8 mouse cellular contexts compared by ENCODE assay signal in the genomic region with DNA sequence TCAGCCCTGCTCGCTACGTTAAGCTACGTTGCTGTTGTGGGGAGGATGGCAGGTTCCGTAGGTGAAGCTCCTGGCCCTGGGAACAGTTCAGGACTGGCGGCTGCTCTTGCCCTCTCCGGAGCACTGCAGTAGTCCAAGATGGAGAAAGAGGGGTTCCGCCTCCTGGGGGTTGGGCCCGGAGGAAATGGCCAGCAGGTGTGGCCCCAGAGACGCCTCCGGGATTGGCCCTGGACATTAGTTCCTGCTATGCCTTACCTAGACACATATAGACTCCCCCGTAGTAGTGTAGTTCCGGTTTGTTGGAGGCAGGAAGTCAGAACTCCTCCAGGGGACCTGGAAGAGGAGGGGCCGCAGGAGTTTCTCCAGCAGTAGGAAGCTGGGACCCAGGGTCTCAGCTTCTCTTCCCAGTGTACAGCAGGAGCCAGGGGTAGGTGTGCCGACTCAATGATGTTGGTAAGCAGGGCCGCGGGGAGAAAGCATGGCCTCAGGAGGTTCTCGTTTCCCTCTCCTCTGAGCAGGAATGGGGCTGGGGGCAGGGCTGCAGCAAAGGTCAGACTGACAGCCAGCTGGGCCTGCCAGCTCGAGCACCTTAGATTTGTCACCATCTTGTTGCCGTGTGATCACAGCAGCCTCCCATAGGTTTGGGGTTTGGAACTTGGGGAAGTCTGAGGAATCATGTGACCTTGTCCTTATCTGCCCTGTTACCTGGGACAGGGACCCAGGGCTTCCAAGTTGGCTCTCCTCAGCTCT. TPM values are rescaled to one million over a fixed set of nuclear protein-coding genes. Genes with fewer than 3 reads are reported as not detected.
A peak's percentile ranks its signal among the peaks of the same experiment; 100 is the strongest.
DNase-seq lines count a peak whose midpoint lies in the region; ATAC-seq and TF ChIP-seq lines count a peak whose summit lies in the region.

No protein-coding gene starts in this region.

- H3K4me2 ChIP-seq in heart, embryonic 14.5 days (ENCODE audit: low read length): peak overlapping the region; percentile 47
- H3K4me2 ChIP-seq in intestine, embryonic 15.5 days (replicated peaks): peak overlapping the region; percentile 52

- no peak overlapping the region for H3K4me3 ChIP-seq in heart, embryonic 14.5 days (ENCODE audit: control insufficient read depth in 1 of 2, insufficient read depth in 1 of 2, low read depth in 1 of 2, low read length in 2 of 2)
- H3K4me3 ChIP-seq in bone marrow, adult 2 months (replicated peaks; ENCODE audit: control insufficient read depth, low read depth, low read length): peak overlapping the region; percentile 66
- H3K4me3 ChIP-seq in intestine, embryonic 15.5 days (replicated peaks): peak overlapping the region; percentile 33

- peak overlapping the region; percentile 62 for H3K9ac ChIP-seq in heart, embryonic 14.5 days (ENCODE audit: low read length)
- H3K9ac ChIP-seq in intestine, embryonic 15.5 days: peak overlapping the region; percentile 38

- TF ChIP-seq POLR2A in bone marrow, adult 2 months (IDR thresholded peaks at IDR 0.05; ENCODE audit: borderline replicate concordance, control insufficient read depth, low read depth, low read length): peak; percentile 55; the same call in 1 of the 2 replicates

- H3K27me3 ChIP-seq in heart, embryonic 14.5 days (ENCODE audit: control insufficient read depth, insufficient read depth, low read length): no peaks in the 10 kb centered on the region
- no peaks in the 10 kb centered on the region for H3K27me3 ChIP-seq in intestine, embryonic 15.5 days (replicated peaks)

- ATAC-seq in heart, embryonic 14.5 days (ENCODE audit: insufficient number of reproducible peaks, insufficient read depth, low FRiP score, low read depth): no peak
- peak; percentile 58 for ATAC-seq in intestine, embryonic 15.5 days

- H3K36me3 ChIP-seq in heart, embryonic 14.5 days (ENCODE audit: control insufficient read depth, insufficient read depth, low read length): peaks cover 39% of the 10 kb centered on the region
- peaks cover 24% of the 10 kb centered on the region for H3K36me3 ChIP-seq in intestine, embryonic 15.5 days

- H3K9me3 ChIP-seq in heart, embryonic 14.5 days (ENCODE audit: control insufficient read depth, low read length): no peaks in the 10 kb centered on the region
- H3K9me3 ChIP-seq in intestine, embryonic 15.5 days: no peaks in the 10 kb centered on the region

- peaks cover 33 to 47% of the 10 kb centered on the region in 2 experiments for H3K4me1 ChIP-seq in heart, embryonic 14.5 days (ENCODE audit: control insufficient read depth in 2 of 2, insufficient read depth in 2 of 2, low read length in 2 of 2)
- H3K4me1 ChIP-seq in bone marrow, adult 2 months (ENCODE audit: control insufficient read depth, insufficient read depth, low read length): peaks cover 2% of the 10 kb centered on the region
- peaks cover 40% of the 10 kb centered on the region for H3K4me1 ChIP-seq in intestine, embryonic 15.5 days (replicated peaks)

- 56% methylated on average over 19 of the region's 19 CpGs for WGBS in heart, embryonic 14.5 days
- WGBS in bone marrow, adult 2 months: 4% methylated on average over 19 of the region's 19 CpGs
- 40% methylated on average over 19 of the region's 19 CpGs for WGBS in intestine, embryonic 15.5 days

- H3K27ac ChIP-seq in heart, embryonic 14.5 days (replicated peaks in 1 of 2; ENCODE audit: control insufficient read depth in 1 of 2, insufficient read depth in 1 of 2, low read depth in 2 of 2, low read length in 2 of 2): peak overlapping the region; percentile 82 to 91
- H3K27ac ChIP-seq in bone marrow, adult 2 months (ENCODE audit: control insufficient read depth, insufficient read depth, low read depth, low read length, poor library complexity): peak overlapping the region; percentile 88
- H3K27ac ChIP-seq in intestine, embryonic 15.5 days: peak overlapping the region; percentile 92

- no peak for TF ChIP-seq CTCF in bone marrow, adult 2 months (IDR thresholded peaks at IDR 0.05; ENCODE audit: control insufficient read depth, insufficient read depth, low read length)

- intact Hi-C loops in heart, postnatal 10 days (cut with DNase I): no loop called here
- intact Hi-C loops in left cerebral cortex, postnatal 14 days (cut with DNase I): no loop called here

- no peak for DNase-seq in heart, postnatal 10 days
- DNase-seq in lung, postnatal 4 days: peak; percentile 77 to 80
- DNase-seq in layer of hippocampus, postnatal 10 days (ENCODE audit: low spot score in 2 of 2): no peak
- no peak for DNase-seq in left cerebral cortex, postnatal 14 days (ENCODE audit: low spot score in 2 of 2)
- no peak for DNase-seq in embryo, embryonic 9.5 days (ENCODE audit: extremely low spot score)

RNA-seq across cellular contexts. Expression of gene Rplp0, which starts 16.5 kb away (rescaled TPM):
- polyA plus RNA-seq in heart, embryonic 14.5 days (2014; fragmentation: Nextera tagmentation; extraction: Ambion mirVana): 1,183 and 1,268 TPM in 2 replicates
- 100 to 1,000 TPM; 788 to 793 TPM for total RNA-seq in heart, postnatal 10 days (2021)
- 1,167 and 1,244 TPM in 2 replicates for polyA plus RNA-seq in bone marrow, adult 2 months (2011; ENCODE audit: insufficient read depth, insufficient read length, low replicate concordance, missing spikeins)
- 1,607 and 1,644 TPM in 2 replicates for polyA plus RNA-seq in intestine, embryonic 15.5 days (2015; fragmentation: Nextera tagmentation; extraction: Ambion mirVana)
- total RNA-seq in layer of hippocampus, postnatal 10 days (2021): 100 to 1,000 TPM; 458 to 467 TPM
- total RNA-seq in left cerebral cortex, postnatal 14 days (2021): 100 to 1,000 TPM; 286 to 303 TPM

RNA-seq across cellular contexts. Expression of gene Gcn1l1, which starts 22.2 kb away (rescaled TPM):
- 25.2 and 26.3 TPM in 2 replicates for polyA plus RNA-seq in heart, embryonic 14.5 days (2014; fragmentation: Nextera tagmentation; extraction: Ambion mirVana)
- 10 to 100 TPM; 47.2 to 51.7 TPM for total RNA-seq in heart, postnatal 10 days (2021)
- polyA plus RNA-seq in bone marrow, adult 2 months (2011; ENCODE audit: insufficient read depth, insufficient read length, low replicate concordance, missing spikeins): 23.3 and 38.4 TPM in 2 replicates
- polyA plus RNA-seq in intestine, embryonic 15.5 days (2015; fragmentation: Nextera tagmentation; extraction: Ambion mirVana): 31.8 and 34.7 TPM in 2 replicates
- 10 to 100 TPM; 76.4 to 96.2 TPM for total RNA-seq in layer of hippocampus, postnatal 10 days (2021)
- total RNA-seq in left cerebral cortex, postnatal 14 days (2021): 10 to 100 TPM; 64.0 to 69.7 TPM

RNA-seq across cellular contexts. Expression of gene Pxn, which starts 36.3 kb away (rescaled TPM):
- 14.4 and 19.1 TPM in 2 replicates for polyA plus RNA-seq in heart, embryonic 14.5 days (2014; fragmentation: Nextera tagmentation; extraction: Ambion mirVana)
- total RNA-seq in heart, postnatal 10 days (2021): 10 to 100 TPM; 58.9 to 64.7 TPM
- 32.5 and 71.6 TPM in 2 replicates for polyA plus RNA-seq in bone marrow, adult 2 months (2011; ENCODE audit: insufficient read depth, insufficient read length, low replicate concordance, missing spikeins)
- polyA plus RNA-seq in intestine, embryonic 15.5 days (2015; fragmentation: Nextera tagmentation; extraction: Ambion mirVana): 56.9 and 58.2 TPM in 2 replicates
- total RNA-seq in layer of hippocampus, postnatal 10 days (2021): 10 to 100 TPM; 30.0 to 30.8 TPM
- total RNA-seq in left cerebral cortex, postnatal 14 days (2021): 10 to 100 TPM; 20.8 to 22.1 TPM

RNA-seq across cellular contexts. Expression of gene Sirt4, which starts 58.3 kb away (rescaled TPM):
- polyA plus RNA-seq in heart, embryonic 14.5 days (2014; fragmentation: Nextera tagmentation; extraction: Ambion mirVana): 19.2 and 22.5 TPM in 2 replicates
- total RNA-seq in heart, postnatal 10 days (2021): 10 to 100 TPM; 14.3 to 20.2 TPM
- 9.0 and 13.2 TPM in 2 replicates for polyA plus RNA-seq in bone marrow, adult 2 months (2011; ENCODE audit: insufficient read depth, insufficient read length, low replicate concordance, missing spikeins)
- polyA plus RNA-seq in intestine, embryonic 15.5 days (2015; fragmentation: Nextera tagmentation; extraction: Ambion mirVana): 18.6 and 19.8 TPM in 2 replicates
- 10 to 100 TPM; 25.8 to 29.8 TPM for total RNA-seq in layer of hippocampus, postnatal 10 days (2021)
- total RNA-seq in left cerebral cortex, postnatal 14 days (2021): 10 to 100 TPM; 27.4 to 27.7 TPM

Comparison
In these comparisons a context has a peak if more than half of its experiments do, and no peak if none do; other contexts are left out.
1. H3K4me3 ChIP-seq: peak in bone marrow, adult 2 months (single experiment) and intestine, embryonic 15.5 days (single experiment); none in heart, embryonic 14.5 days (0 of 2).
2. DNase-seq: peak in lung, postnatal 4 days (2 of 2); none in heart, postnatal 10 days (0 of 2), layer of hippocampus, postnatal 10 days (0 of 2), left cerebral cortex, postnatal 14 days (0 of 2) and embryo, embryonic 9.5 days (single experiment).
3. Peak in every context shown above with its lines, with median percentiles within 50 percentile points of each other: H3K27ac ChIP-seq.